Mouse (Mus musculus) olfactory bulb, adult 2 months (tissue): ENCODE data around the gene Ppih. TPM values are rescaled to one million over a fixed set of nuclear protein-coding genes. Genes with fewer than 3 reads are reported as not detected.
"Not testable (repeated sequence)": the region's sequence is repeated elsewhere in the genome, so short reads cannot be mapped to it uniquely, and the experiment has no call there.

Source experiments
- H3K27ac ChIP-seq: fragments of 200-500 bp; 2 replicates; pipeline ENCODE4 v1.5.1; 2012; ENCODE audit warnings: low read depth, low read length; ENCODE audit not compliant: insufficient read depth
- H3K4me1 ChIP-seq: fragments of 200-500 bp; 2 replicates; pipeline ENCODE4 v1.6.1; 2012; ENCODE audit warnings: low read length; ENCODE audit not compliant: control insufficient read depth, insufficient read depth
- H3K4me3 ChIP-seq: fragments of 200-500 bp; 2 replicates; pipeline ENCODE4 v1.5.1; 2012; ENCODE audit warnings: mild to moderate bottlenecking, low read depth, low read length, moderate library complexity; ENCODE audit not compliant: insufficient read depth
- CTCF ChIP-seq: fragments of 200-500 bp; IDR thresholded peaks from 2 replicates; pipeline ENCODE4 v1.5.1; 2012; ENCODE audit warnings: low read depth, mild to moderate bottlenecking, low read length, moderate library complexity; ENCODE audit not compliant: insufficient read depth
- POLR2A ChIP-seq: fragments of 200-500 bp; IDR thresholded peaks from 2 replicates; pipeline ENCODE4 v1.6.1; 2012; ENCODE audit warnings: mild to moderate bottlenecking, low read depth, low read length, moderate library complexity; ENCODE audit not compliant: insufficient read depth
- WGBS: fragments of 180-500 bp; shearing (Covaris S2); methylation state at CpG from one replicate; pipeline ENCODE4 v1.1.7; 2018; 5-methylcytosine and 5-hydroxymethylcytosine counted together
- polyA plus RNA-seq: library from polyadenylated mRNA; stranded (reverse); fragments of >200 nt; gene quantifications from 2 replicates; pipeline ENCODE4 v1.2.4, GENCODE M21; 2012; ENCODE audit warnings: low replicate concordance; ENCODE audit not compliant: missing spikeins, insufficient read depth, insufficient read length

The Ppih gene
- polyA plus RNA-seq, 1 experiment: not detected

GRCm38 (mm10) chr4:119293574-119294258 is 26.6 kb downstream of the Ppih start:
- Histone ChIP-seq H3K27ac (no peak overlapping the region), H3K4me3 (peak overlapping the region; percentile 55), H3K4me1 (peaks cover 10% of the 10 kb centered on the region; the same call in 1 of the 2 replicates)
- WGBS: under 1% methylated on average over 56 of the region's 80 CpGs
- TF ChIP-seq POLR2A: 0 out of 2 replicates have a peak, but pooled peaks have one; percentile 5
- TF ChIP-seq CTCF: 0 out of 2 replicates have a peak, but pooled peaks have one; percentile 10

- TF ChIP-seq CTCF: no peak
- no peak for TF ChIP-seq POLR2A
- peaks cover 10% of the 10 kb centered on the region; the same call in 1 of the 2 replicates for H3K4me1 ChIP-seq
- under 1% methylated on average over 24 of the region's 24 CpGs for WGBS
- H3K27ac ChIP-seq: 0 out of 2 replicates have a peak overlapping the region, but pooled peaks have one; percentile 41
- H3K4me3 ChIP-seq: peak overlapping the region; percentile 55
Observed at GRCm38 (mm10) chr4:119292771-119293573, 27.4 kb downstream of the Ppih start.

GRCm38 (mm10) chr4:119291921-119292320 is 28.4 kb downstream of the Ppih start:
- TF ChIP-seq POLR2A (no peak), CTCF (no peak)
- Histone ChIP-seq H3K27ac (no peak overlapping the region), H3K4me1 (peaks cover 10% of the 10 kb centered on the region; the same call in 1 of the 2 replicates), H3K4me3 (no peak overlapping the region)
- 25% methylated on average over 1 of the region's 1 CpGs for WGBS

GRCm38 (mm10) chr4:119285336-119285735 is 35.0 kb downstream of the Ppih start:
- H3K4me3 ChIP-seq: no peak overlapping the region
- TF ChIP-seq CTCF: no peak
- no peak for TF ChIP-seq POLR2A
- peaks cover 3% of the 10 kb centered on the region; the same call in 1 of the 2 replicates for H3K4me1 ChIP-seq
- H3K27ac ChIP-seq: no peak overlapping the region
- WGBS: 66% methylated on average over 2 of the region's 2 CpGs

DNA sequence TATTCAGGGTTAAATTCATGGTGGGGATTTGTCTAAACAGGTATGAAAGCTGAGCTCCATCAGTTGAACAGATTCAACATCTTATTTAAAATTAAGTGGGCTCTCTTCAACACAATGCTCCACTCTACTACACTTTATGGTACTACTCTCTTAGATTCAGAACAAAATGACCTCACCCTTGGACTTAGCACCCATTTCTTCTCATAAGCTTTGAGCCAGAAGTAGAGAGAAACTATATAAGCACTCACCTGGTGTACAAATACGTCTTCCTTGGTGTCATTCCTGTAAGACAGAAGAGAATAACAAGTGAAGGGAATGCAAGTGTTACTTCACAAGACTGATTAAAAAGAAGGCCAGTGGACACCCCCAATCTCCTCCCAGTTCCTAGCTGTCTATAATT is 35.5 kb downstream of the Ppih start:
- Histone ChIP-seq H3K4me3 (no peak overlapping the region), H3K27ac (no peak overlapping the region), H3K4me1 (peaks cover 3% of the 10 kb centered on the region; the same call in 1 of the 2 replicates)
- TF ChIP-seq POLR2A: no peak
- TF ChIP-seq CTCF: no peak
- WGBS: 84% methylated on average over 1 of the region's 1 CpGs

DNA sequence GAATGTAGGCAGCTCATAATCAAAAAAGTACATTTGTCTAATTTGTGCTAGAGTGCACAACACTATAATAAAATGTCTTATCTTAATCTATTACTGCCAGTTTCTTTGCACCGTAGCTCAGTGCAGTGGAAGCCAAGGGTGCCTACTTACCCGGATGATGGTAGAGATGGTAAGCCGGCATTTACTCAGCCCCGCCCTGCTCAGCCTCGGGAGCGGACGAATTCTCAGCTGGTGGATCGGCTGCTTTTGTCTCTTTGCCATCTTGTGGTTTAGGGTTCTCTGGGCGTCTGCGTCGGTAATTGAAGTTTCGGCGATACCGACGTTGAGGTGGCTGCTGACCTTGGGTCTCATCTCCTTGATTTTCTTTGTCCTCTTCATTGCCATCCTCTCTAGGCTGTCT is 41.6 kb downstream of the Ppih start:
- not testable (repeated sequence) for H3K27ac ChIP-seq, H3K4me1 ChIP-seq, H3K4me3 ChIP-seq
- WGBS: 84% methylated on average over 15 of the region's 15 CpGs

- TF ChIP-seq CTCF (no peak), POLR2A (no peak)
- Histone ChIP-seq H3K27ac (no peak overlapping the region), H3K4me3 (no peak overlapping the region), H3K4me1 (no peaks in the 10 kb centered on the region)
- WGBS: 68% methylated on average over 2 of the region's 2 CpGs
Observed at GRCm38 (mm10) chr4:119275726-119276125, 44.6 kb downstream of the Ppih start.

DNA sequence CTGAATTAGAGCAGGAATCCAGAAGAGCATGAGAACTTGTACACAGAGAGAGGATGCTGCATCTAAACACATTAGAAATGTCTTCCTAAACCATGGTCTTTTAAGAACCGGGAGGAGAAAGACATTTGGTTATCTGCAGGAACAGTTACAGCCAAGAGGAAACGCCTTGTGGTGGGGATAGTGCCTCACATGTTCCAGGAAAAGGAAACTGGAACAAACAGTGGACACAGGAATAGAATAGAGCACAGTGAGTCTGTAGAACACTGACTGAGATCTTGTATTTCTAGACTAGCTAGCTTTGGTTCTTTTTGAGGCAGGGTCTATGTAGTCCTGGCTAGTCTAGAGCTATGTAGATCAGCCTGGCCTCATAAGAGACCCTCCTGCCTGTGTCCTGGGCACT is 45.1 kb downstream of the Ppih start:
- WGBS: 85% methylated on average over 2 of the region's 2 CpGs
- Histone ChIP-seq H3K4me3 (no peak overlapping the region), H3K4me1 (no peaks in the 10 kb centered on the region), H3K27ac (no peak overlapping the region)
- TF ChIP-seq POLR2A: no peak
- no peak for TF ChIP-seq CTCF

GRCm38 (mm10) chr4:119274627-119275026 is 45.7 kb downstream of the Ppih start:
- no peaks in the 10 kb centered on the region for H3K4me1 ChIP-seq
- WGBS: 91% methylated on average over 1 of the region's 1 CpGs
- no peak overlapping the region for H3K27ac ChIP-seq
- TF ChIP-seq CTCF: no peak
- no peak for TF ChIP-seq POLR2A
- H3K4me3 ChIP-seq: no peak overlapping the region
